Mouse (Mus musculus) liver, adult 2 months (tissue): ENCODE data around the gene Nmrk1. TPM values are rescaled to one million over a fixed set of nuclear protein-coding genes. Genes with fewer than 3 reads are reported as not detected.

Source experiments
- DNase-seq: peaks from one replicate; pipeline ENCODE4 v3.0.0-alpha.2; 2011; ENCODE audit warnings: low read depth, low spot score; ENCODE audit errors: extremely low read depth
- H3K27ac ChIP-seq: fragments of 200-500 bp; replicated peaks from 2 replicates; pipeline ENCODE4 v1.5.1; 2012; ENCODE audit warnings: low read depth, mild to moderate bottlenecking, control low read depth, inconsistent platforms, low read length; ENCODE audit not compliant: insufficient read depth
- H3K27me3 ChIP-seq: fragments of 200-500 bp; 2 replicates; pipeline ENCODE4 v1.6.1; 2012; ENCODE audit warnings: mild to moderate bottlenecking, moderate library complexity, low read length, inconsistent platforms; ENCODE audit not compliant: control insufficient read depth, insufficient read depth
- H3K36me3 ChIP-seq: fragments of 200-500 bp; 2 replicates; pipeline ENCODE4 v1.6.1; 2012; ENCODE audit warnings: low read length, inconsistent platforms; ENCODE audit not compliant: control insufficient read depth, insufficient read depth
- H3K4me1 ChIP-seq: fragments of 200-500 bp; 2 replicates; pipeline ENCODE4 v1.6.1; 2011; ENCODE audit warnings: low read length; ENCODE audit not compliant: control insufficient read depth, insufficient read depth
- H3K4me3 ChIP-seq: fragments of 200-500 bp; 2 replicates; pipeline ENCODE4 v1.5.1; 2011; ENCODE audit warnings: low read depth, mild to moderate bottlenecking, control low read depth, low read length, moderate library complexity; ENCODE audit not compliant: insufficient read depth
- H3K79me2 ChIP-seq: fragments of 200-500 bp; 2 replicates; pipeline ENCODE4 v1.6.1; 2012; ENCODE audit warnings: inconsistent platforms, mild to moderate bottlenecking, low read length, moderate library complexity; ENCODE audit not compliant: control insufficient read depth, insufficient read depth
- H3K9ac ChIP-seq: fragments of 200-500 bp; 2 replicates; pipeline ENCODE4 v1.6.1; 2012; ENCODE audit warnings: low read depth, mild to moderate bottlenecking, control low read depth, inconsistent platforms, low read length
- CTCF ChIP-seq: fragments of 200-500 bp; IDR thresholded peaks from 2 replicates; pipeline ENCODE4 v1.5.1; 2011; ENCODE audit warnings: low read depth, low read length, control low read depth
- POLR2A ChIP-seq: fragments of 200-500 bp; IDR thresholded peaks from 2 replicates; pipeline ENCODE4 v1.6.1; 2011; ENCODE audit warnings: low read length, control low read depth; ENCODE audit not compliant: insufficient read depth; ENCODE audit errors: extremely low read depth
- WGBS: fragments of 180-500 bp; shearing (Covaris S2); methylation state at CpG from one replicate; pipeline ENCODE4 v1.1.7; 2018; 5-methylcytosine and 5-hydroxymethylcytosine counted together
- polyA plus RNA-seq: library from polyadenylated mRNA; depleted of rRNA; stranded (reverse); fragments of >200 nt; gene quantifications from 2 replicates; pipeline ENCODE4 v1.2.3, GENCODE M21; 2012; rRNA removed
- total RNA-seq: library from RNA; depleted of rRNA; stranded (reverse); fragments of >200 nt; gene quantifications from 2 replicates; pipeline ENCODE4 v1.2.3, GENCODE M21; 2014; rRNA removed

Gene Nmrk1
- total and polyA plus RNA-seq, 2 experiments: 21.9 to 47.4 TPM

DNA sequence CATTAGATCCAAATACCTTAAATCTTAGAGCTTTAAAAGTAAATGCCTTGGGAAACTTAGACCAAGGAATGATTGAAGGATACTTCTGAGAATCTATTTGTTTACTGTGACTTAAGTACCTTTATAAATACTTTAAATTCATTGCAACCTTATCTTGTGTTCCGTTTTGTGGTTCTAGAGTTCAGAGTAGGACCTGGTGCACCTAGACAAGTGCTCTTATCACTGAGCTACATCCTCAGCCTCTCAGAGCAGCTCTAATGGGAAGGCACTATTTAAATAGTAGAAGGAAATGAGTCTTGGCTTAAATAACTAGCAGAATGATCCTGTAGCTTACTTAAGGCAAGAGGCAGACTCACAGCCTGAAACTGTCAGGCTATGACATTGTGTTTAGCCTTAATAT, 63.8 kb downstream of the Nmrk1 start:
- H3K4me1 ChIP-seq: no peaks in the 10 kb centered on the region
- WGBS: 96% methylated on average over 1 of the region's 1 CpGs
- no peaks in the 10 kb centered on the region for H3K27me3 ChIP-seq
- DNase-seq: no peak
- TF ChIP-seq CTCF: no peak
- no peak for TF ChIP-seq POLR2A
- no peak overlapping the region for H3K27ac ChIP-seq
- H3K79me2 ChIP-seq: no peaks in the 10 kb centered on the region
- H3K9ac ChIP-seq: no peak overlapping the region
- peaks cover 9% of the 10 kb centered on the region for H3K36me3 ChIP-seq
- H3K4me3 ChIP-seq: no peak overlapping the region

Other genes with a start within 250 kb of the Nmrk1 start
- 42.5 and 53.0 TPM in 2 replicates for gene Ostf1, start 127 bp upstream of the Nmrk1 start, total RNA-seq
- 26.5 and 29.6 TPM in 2 replicates for gene Ostf1, start 127 bp upstream of the Nmrk1 start, polyA plus RNA-seq
- 10.9 and 11.9 TPM in 2 replicates for gene Carnmt1, start 38.8 kb downstream of the Nmrk1 start, total RNA-seq
- 4.7 and 5.4 TPM in 2 replicates for gene Carnmt1, start 38.8 kb downstream of the Nmrk1 start, polyA plus RNA-seq
- gene D030056L22Rik, start 81.2 kb downstream of the Nmrk1 start, total RNA-seq: 7.1 and 9.5 TPM in 2 replicates
- gene D030056L22Rik, start 81.2 kb downstream of the Nmrk1 start, polyA plus RNA-seq: 5.0 and 5.7 TPM in 2 replicates
- 0.27 and 0.83 TPM in 2 replicates for gene Trpm6, start 118.0 kb downstream of the Nmrk1 start, total RNA-seq
- 0.09 TPM in 2 replicates for gene Trpm6, start 118.0 kb downstream of the Nmrk1 start, polyA plus RNA-seq